Mouse (Mus musculus) liver, postnatal 0 days (tissue): ENCODE measurements around the gene Adamts17. TPM values are rescaled to one million over a fixed set of nuclear protein-coding genes. Genes with fewer than 3 reads are reported as not detected.

Experiments used
- ATAC-seq: fragments of 200-750 bp; cut with Nextera tagmentation; 2 replicates; pipeline ENCODE4 v1.8.0; 2017; ENCODE audit warnings: mild to moderate bottlenecking, moderate library complexity
- DNase-seq: peaks from one replicate; pipeline ENCODE4 v3.0.0-alpha.2; 2016
- H3K27ac ChIP-seq: fragments of 300-500 bp; sonication (generic); 2 replicates; pipeline ENCODE4 v1.5.1; 2014; ENCODE audit warnings: antibody characterized with exemption, moderate library complexity, mild to moderate bottlenecking, low read depth
- H3K27me3 ChIP-seq: fragments of 300-500 bp; sonication (generic); 2 replicates; pipeline ENCODE4 v1.6.1; 2014; ENCODE audit warnings: low read length, control low read depth, mixed read lengths; ENCODE audit not compliant: insufficient read depth
- H3K36me3 ChIP-seq: fragments of 300-500 bp; sonication (generic); replicated peaks from 2 replicates; pipeline ENCODE4 v1.6.1; 2014; ENCODE audit warnings: mild to moderate bottlenecking, control low read depth, low read length, moderate library complexity, mixed read lengths; ENCODE audit not compliant: insufficient read depth
- H3K4me1 ChIP-seq: fragments of 300-500 bp; sonication (generic); 2 replicates; pipeline ENCODE4 v1.6.1; 2014; ENCODE audit warnings: antibody characterized with exemption, mild to moderate bottlenecking, control low read depth; ENCODE audit not compliant: insufficient read depth
- H3K4me2 ChIP-seq: fragments of 300-500 bp; sonication (generic); 2 replicates; pipeline ENCODE4 v1.6.1; 2014; ENCODE audit warnings: low read depth, mild to moderate bottlenecking, low read length, moderate library complexity, mixed read lengths
- H3K4me3 ChIP-seq: fragments of 300-500 bp; sonication (generic); 2 replicates; pipeline ENCODE4 v1.5.1; 2014; ENCODE audit warnings: low read depth, low read length
- H3K9ac ChIP-seq: fragments of 300-500 bp; sonication (generic); replicated peaks from 2 replicates; pipeline ENCODE4 v1.6.1; 2014; ENCODE audit warnings: mild to moderate bottlenecking, moderate library complexity
- H3K9me3 ChIP-seq: fragments of 300-500 bp; sonication (generic); 2 replicates; pipeline ENCODE4 v1.6.1; 2016; ENCODE audit warnings: mild to moderate bottlenecking, control low read depth, low read length, mixed read lengths
- CTCF ChIP-seq: sonication (generic); IDR thresholded peaks from 2 replicates; pipeline ENCODE4 v1.5.1; 2016; ENCODE audit warnings: antibody characterized with exemption, low read depth
- EP300 ChIP-seq: IDR thresholded peaks from 2 replicates; pipeline ENCODE4 v1.6.1; 2016; ENCODE audit warnings: antibody characterized with exemption, low read depth, mild to moderate bottlenecking
- WGBS: fragments of 180-500 bp; shearing (Covaris S2); extraction: QIAGEN DNeasy Blood & Tissue Kit; methylation state at CpG from one replicate; pipeline ENCODE4 v1.1.7; 2014; ENCODE audit not compliant: insufficient replicate concordance; 5-methylcytosine and 5-hydroxymethylcytosine counted together
- polyA plus RNA-seq: library from polyadenylated mRNA; unstranded; fragments of >200 nt; fragmentation: Nextera tagmentation; extraction: Ambion mirVana; gene quantifications from 2 replicates; pipeline ENCODE4 v1.2.1, GENCODE M21; 2015

The Adamts17 gene
- polyA plus RNA-seq, 1 experiment from 2014 or later, result 0.05 TPM

- H3K4me2 ChIP-seq, result no peak overlapping the region
- DNase-seq (no peak), ATAC-seq (no peak)
- no peak overlapping the region for H3K9ac ChIP-seq
- no peaks in the 10 kb centered on the region for H3K36me3 ChIP-seq
- H3K27me3 ChIP-seq, result no peaks in the 10 kb centered on the region
- no peaks in the 10 kb centered on the region for H3K4me1 ChIP-seq
- 38% methylated on average over 5 of the region's 5 CpGs for WGBS
- no peak overlapping the region for H3K4me3 ChIP-seq
- no peak for TF ChIP-seq CTCF
- no peak for TF ChIP-seq EP300
- no peaks in the 10 kb centered on the region for H3K9me3 ChIP-seq
- H3K27ac ChIP-seq, result no peak overlapping the region
Measured at GRCm38 (mm10) chr7:66982084-66982483, 142.5 kb downstream of the Adamts17 start.

DNA sequence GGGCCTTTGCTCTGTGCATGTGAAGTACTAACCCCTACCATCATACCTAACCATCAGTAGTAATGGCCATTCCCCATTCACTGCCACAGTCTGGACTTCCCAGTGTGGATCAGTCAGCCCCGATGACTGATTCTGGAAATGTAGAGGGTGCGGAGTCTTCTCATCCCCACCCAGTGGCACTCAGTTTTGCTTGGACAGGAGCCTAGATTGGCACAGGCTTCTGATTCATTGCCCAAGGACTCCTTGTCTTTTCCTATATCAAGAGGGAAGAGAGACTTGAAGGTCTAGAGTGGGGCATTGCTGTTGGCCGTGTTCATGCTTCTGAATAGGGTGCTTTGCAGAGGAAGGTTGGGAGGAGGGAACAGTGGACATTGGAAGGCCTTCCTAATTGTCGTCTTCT, 148.1 kb downstream of the Adamts17 start:
- Histone ChIP-seq H3K4me3 (no peak overlapping the region), H3K4me1 (no peaks in the 10 kb centered on the region), H3K27ac (no peak overlapping the region), H3K9me3 (no peaks in the 10 kb centered on the region), H3K36me3 (no peaks in the 10 kb centered on the region), H3K4me2 (no peak overlapping the region), H3K9ac (no peak overlapping the region), H3K27me3 (no peaks in the 10 kb centered on the region)
- no peak for TF ChIP-seq EP300
- TF ChIP-seq CTCF, result no peak
- WGBS, result 88% methylated on average over 4 of the region's 4 CpGs
- ATAC-seq, result no peak
- no peak for DNase-seq

DNA sequence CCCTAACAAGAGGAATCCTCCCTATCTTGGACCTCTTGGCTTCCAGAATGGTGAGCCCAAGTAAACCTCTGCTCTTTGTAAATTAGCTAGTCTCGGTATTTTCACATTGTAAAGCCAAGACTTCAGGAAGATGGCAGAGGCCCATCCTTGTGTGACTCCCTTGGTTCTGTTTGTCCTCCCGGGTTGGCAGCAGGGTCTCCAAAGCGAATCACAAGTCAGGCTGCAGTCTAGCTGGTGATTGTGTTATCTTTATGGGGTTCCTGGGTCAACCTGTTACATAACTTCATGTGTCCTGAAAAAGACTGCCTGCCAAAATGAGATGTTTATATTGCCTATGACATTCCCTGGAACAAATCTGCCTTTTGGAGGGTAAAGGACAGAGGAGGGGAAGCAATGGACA, 148.9 kb downstream of the Adamts17 start:
- Histone ChIP-seq H3K27me3 (no peaks in the 10 kb centered on the region), H3K4me3 (no peak overlapping the region), H3K27ac (no peak overlapping the region), H3K36me3 (no peaks in the 10 kb centered on the region), H3K9ac (no peak overlapping the region), H3K9me3 (no peaks in the 10 kb centered on the region), H3K4me2 (no peak overlapping the region), H3K4me1 (no peaks in the 10 kb centered on the region)
- DNase-seq (no peak), ATAC-seq (no peak)
- no peak for TF ChIP-seq EP300
- no peak for TF ChIP-seq CTCF
- WGBS, result 77% methylated on average over 3 of the region's 3 CpGs

DNA sequence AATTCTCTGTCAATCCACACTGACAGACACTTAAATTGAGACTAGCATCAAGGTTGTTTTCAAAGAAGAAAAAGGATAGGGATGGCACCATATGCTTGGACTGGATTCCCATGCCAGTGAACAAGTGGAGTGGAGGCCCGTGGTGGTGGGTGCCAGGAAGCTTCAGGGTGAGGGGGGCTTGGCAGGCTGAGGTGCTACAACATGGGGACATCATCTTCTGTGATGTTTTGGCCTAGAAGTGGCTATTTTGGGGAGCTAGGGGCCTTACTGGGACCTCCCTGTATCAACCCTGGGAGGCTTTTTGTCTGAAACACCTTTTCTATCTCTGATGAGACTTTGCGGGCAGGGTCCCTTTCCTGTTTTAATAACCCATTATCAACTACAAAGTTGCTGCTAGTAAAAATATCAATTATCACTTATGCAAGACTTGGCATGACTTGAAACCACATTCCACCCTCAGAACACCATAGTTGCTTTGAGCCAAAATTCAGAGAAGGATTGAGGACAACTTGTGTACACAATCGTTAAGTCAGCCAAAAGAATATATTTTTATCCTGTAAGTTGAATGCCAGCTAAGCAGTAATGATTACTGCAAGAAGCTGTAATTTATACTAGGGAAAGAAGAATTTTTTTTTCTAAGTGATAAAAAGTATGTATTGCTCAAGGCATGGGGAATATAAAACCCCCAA, 150.0 kb downstream of the Adamts17 start:
- Histone ChIP-seq H3K36me3 (no peaks in the 10 kb centered on the region), H3K4me3 (no peak overlapping the region), H3K4me2 (no peak overlapping the region), H3K27me3 (no peaks in the 10 kb centered on the region), H3K9ac (no peak overlapping the region), H3K27ac (no peak overlapping the region), H3K9me3 (no peaks in the 10 kb centered on the region), H3K4me1 (no peaks in the 10 kb centered on the region)
- 71% methylated on average over 3 of the region's 3 CpGs for WGBS
- TF ChIP-seq EP300 (no peak), CTCF (no peak)
- DNase-seq (no peak), ATAC-seq (no peak)

DNA sequence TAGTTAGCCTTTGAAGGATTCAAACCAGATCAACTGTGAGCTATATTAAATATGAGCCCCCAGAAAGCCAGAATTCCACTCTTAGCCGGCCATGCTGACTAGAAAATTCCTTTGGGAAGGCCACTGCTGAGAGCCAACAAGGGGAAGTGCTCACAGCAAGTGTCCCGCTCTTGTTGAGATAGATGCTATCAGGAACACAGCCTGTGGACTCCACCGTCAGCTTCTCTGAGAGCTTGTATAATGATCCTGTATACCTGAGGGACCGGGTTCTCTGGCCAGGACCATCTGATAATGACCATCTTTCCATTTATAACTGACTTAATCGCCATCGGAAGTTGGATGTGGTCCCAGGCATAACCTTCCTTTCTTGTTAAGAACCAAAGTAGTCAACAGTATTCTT, 159.3 kb downstream of the Adamts17 start:
- Histone ChIP-seq H3K4me1 (no peaks in the 10 kb centered on the region), H3K4me2 (no peak overlapping the region), H3K9me3 (no peaks in the 10 kb centered on the region), H3K27ac (no peak overlapping the region), H3K27me3 (no peaks in the 10 kb centered on the region), H3K36me3 (no peaks in the 10 kb centered on the region), H3K9ac (no peak overlapping the region), H3K4me3 (no peak overlapping the region)
- 73% methylated on average over 6 of the region's 6 CpGs for WGBS
- ATAC-seq (no peak), DNase-seq (no peak)
- TF ChIP-seq CTCF, result no peak
- no peak for TF ChIP-seq EP300

DNA sequence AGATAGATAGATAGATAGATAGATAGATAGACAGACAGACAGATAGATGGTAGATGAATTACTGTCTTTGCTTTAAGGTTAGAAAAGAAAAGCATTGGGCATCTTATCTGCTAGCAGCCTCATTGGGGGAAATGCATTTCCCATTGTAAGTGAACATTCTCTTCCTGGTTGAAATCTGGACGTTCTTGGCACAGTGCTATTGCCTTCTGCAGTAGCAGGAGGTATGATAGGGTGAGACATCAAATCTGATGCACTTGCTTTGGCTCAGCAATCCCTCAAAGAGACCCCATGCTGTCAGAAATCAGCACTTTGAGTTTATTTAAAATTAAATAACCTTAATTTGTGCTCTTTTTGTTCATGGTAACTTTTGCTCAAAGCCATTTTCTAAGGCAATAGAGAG, 164.1 kb downstream of the Adamts17 start:
- Histone ChIP-seq H3K36me3 (no peaks in the 10 kb centered on the region), H3K4me2 (no peak overlapping the region), H3K4me1 (no peaks in the 10 kb centered on the region), H3K9me3 (no peaks in the 10 kb centered on the region), H3K9ac (no peak overlapping the region), H3K27ac (no peak overlapping the region), H3K27me3 (no peaks in the 10 kb centered on the region), H3K4me3 (no peak overlapping the region)
- ATAC-seq (no peak), DNase-seq (no peak)
- TF ChIP-seq CTCF, result no peak
- TF ChIP-seq EP300, result no peak
- 30% methylated on average over 1 of the region's 1 CpGs for WGBS
